Mouse (Mus musculus) ES-E14 (cell line): ENCODE data around the gene Tcte2.

Experiments
- HCFC1 ChIP-seq: IDR thresholded peaks from 2 replicates; pipeline ENCODE4 v1.6.1; 2012; ENCODE audit warnings: low read length, inconsistent platforms, borderline replicate concordance; ENCODE audit not compliant: insufficient read depth
- MAFK ChIP-seq: IDR thresholded peaks from 2 replicates; pipeline ENCODE4 v1.6.1; 2014; ENCODE audit warnings: mild to moderate bottlenecking, low read depth, low read length, inconsistent platforms; ENCODE audit not compliant: insufficient read depth
- ZNF384 ChIP-seq: IDR thresholded peaks from 2 replicates; pipeline ENCODE4 v1.6.1; 2012; ENCODE audit warnings: low read depth, low read length, inconsistent platforms

DNA sequence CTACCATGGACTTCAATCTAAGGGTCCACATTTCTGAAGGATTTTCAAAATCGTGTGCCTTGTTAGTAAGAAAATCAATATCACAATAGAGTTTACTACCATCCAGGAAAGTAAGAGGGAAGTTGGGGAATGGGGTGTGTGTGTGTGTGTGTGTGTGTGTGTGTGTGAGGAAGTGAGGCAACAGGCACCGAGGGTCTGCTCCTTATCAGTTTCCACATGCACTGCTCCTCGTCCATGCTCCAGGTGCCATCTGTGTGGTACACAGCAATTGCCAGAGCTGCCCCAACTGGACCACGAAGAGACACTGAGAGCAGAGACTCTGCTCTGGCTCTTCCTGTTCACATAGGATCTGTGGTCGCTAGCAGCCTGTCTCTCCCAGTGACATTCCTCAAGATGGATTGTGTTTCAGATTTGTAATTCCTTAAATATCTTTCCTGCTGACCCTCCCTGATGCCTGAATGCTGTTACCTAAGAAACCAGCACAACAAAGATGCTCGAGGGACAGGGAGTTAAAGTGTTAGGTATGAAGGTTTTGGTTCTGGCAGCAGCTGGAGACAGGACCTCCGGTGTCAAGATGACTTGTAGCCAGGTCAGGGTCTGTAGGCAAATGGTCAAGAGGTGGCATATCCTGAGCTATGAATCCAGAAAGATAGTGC is 23.4 kb downstream of the Tcte2 start:
- no peak for TF ChIP-seq ZNF384
- no peak for TF ChIP-seq HCFC1
- no peak for TF ChIP-seq MAFK
